Mouse (Mus musculus) ovary, postnatal 10 days (tissue): ENCODE data around the gene Krt12.

Source experiments
- DNase-seq: peaks from one replicate; pipeline ENCODE4 v3.0.0; 2022; ENCODE audit warnings: low spot score

The Krt12 gene

GRCm38 (mm10) chr11:99398084-99398483 is 24.0 kb downstream of the Krt12 start:
- DNase-seq: no peak

DNA sequence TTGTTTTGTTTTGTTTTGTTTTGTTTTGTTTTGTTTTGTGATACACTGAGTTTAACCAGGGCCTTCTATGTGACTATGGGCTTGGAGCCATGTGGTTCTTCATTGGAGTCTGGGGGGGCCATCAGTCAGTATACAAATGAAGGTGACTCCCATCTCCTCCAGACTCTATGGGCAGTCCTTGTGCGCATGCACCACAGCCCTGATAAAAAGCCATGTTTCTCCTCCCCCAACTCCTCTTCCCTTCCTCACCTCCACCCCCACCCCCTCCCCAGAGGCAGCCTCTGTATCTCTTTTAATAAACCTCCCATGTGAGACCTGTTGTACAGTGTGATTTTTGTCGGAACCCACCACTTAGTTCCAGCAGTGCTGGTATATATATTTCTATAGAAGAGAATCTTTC is 25.4 kb downstream of the Krt12 start:
- no peak for DNase-seq

GRCm38 (mm10) chr11:99396034-99396433 is 26.0 kb downstream of the Krt12 start:
- no peak for DNase-seq

- DNase-seq: no peak
Observed at GRCm38 (mm10) chr11:99392492-99392891, 29.6 kb downstream of the Krt12 start.

DNA sequence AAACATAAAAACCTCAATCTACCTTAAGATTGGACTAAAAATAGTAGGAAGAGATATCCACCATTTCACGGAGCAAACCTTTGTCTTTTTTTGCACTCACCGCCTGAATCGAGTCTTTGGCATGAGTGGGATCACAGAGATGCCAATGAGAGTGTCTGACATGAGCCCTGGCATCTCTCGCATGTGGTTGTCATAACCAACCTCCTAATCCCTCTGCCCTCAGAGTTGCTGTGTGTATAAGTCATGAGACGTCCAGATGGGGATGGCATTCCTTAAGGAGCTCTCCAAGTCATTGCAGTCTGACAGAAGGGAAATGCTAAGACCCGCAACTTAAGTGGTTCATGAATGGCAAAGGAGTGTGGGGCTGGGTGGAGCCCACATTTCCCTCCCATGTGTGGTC is 30.7 kb downstream of the Krt12 start:
- DNase-seq: no peak

GRCm38 (mm10) chr11:99390866-99391265 is 31.2 kb downstream of the Krt12 start:
- no peak for DNase-seq

- no peak for DNase-seq
Observed at GRCm38 (mm10) chr11:99389264-99389663, 32.8 kb downstream of the Krt12 start, which contains the start of gene Krt10. Gene Krt10 (minus strand): TSS chr11:99389364.

- DNase-seq: no peak
Observed at GRCm38 (mm10) chr11:99388661-99389060, 33.4 kb downstream of the Krt12 start.

GRCm38 (mm10) chr11:99385813-99386721 is 36.0 kb downstream of the Krt12 start:
- peak; percentile 65 for DNase-seq

- DNase-seq: peak; percentile 40
Observed at GRCm38 (mm10) chr11:99379568-99379967, 42.5 kb downstream of the Krt12 start.

GRCm38 (mm10) chr11:99374803-99375202 is 47.3 kb downstream of the Krt12 start, which contains the start of gene Krt28:
Gene Krt28 (minus strand): TSS chr11:99374903.
- no peak for DNase-seq

DNA sequence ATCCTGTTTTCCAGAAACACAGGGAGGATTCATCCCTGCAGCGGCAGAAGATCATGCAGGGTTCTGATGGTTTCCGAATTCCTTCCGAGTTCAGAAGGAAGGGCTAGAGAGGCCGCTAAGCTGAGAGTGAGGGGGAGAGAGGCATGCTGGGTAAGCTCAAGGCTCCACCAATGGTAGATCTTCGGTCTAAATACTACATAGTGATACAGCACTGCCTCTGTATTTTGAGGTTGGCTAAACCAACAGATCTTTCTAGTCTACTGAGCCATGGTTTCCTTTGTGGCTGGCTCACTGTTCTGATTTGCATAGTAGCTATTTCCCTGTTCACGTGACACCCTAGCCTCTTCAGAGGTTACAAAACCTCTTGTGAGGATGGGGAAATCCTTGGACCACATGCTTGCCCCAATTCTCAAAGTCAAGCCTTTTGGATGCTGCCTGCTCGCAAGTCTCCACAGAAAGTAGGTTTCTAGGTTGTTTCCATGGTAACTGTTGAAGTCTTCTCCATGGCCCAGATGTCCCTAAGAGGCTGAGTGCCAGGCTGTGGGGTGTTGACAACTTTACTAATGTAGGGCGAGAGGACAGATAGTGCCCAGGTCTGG is 52.1 kb downstream of the Krt12 start:
- DNase-seq: no peak

- DNase-seq: no peak
Observed at GRCm38 (mm10) chr11:99369229-99369628, 52.8 kb downstream of the Krt12 start.

- no peak for DNase-seq
Observed at GRCm38 (mm10) chr11:99366791-99367190, 55.3 kb downstream of the Krt12 start.
